Mouse (Mus musculus): ENCODE results near the gene Slc29a2.

DNA sequence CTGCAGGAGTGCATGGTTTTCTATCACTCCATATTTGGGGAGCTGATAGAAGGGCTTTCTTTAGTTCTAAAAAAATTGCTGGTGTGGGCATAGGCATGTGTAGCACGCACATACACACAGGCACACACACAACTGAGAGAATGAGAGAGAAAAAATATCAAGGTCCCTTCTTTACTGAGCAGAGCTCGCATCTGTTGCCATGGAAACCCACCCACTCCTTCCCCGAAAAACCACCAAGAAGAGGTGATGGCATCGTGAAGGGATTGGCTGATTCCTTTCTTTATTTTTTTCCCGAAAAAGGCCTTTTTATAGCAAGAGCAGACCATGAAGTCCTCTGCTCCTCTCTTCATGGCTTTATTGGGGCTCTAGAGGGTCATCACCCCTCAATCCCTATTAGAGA is 29.6 kb upstream of the Slc29a2 start:
- TF ChIP-seq CTCF (IDR thresholded peaks at IDR 0.05; ENCODE audit: low read depth) (no peak), EP300 (IDR thresholded peaks at IDR 0.05; ENCODE audit: low read depth) (no peak)

All from liver, embryonic 14.5 days (tissue).